Mouse (Mus musculus) embryonic fibroblast, embryonic 13.5 days (primary cell): ENCODE measurements around the gene Rplp2.

Source experiments
- CTCF ChIP-seq: IDR thresholded peaks from 2 replicates; pipeline ENCODE4 v1.5.1; 2011; ENCODE audit warnings: mild to moderate bottlenecking, control low read depth, low read length, moderate library complexity, borderline replicate concordance; ENCODE audit not compliant: insufficient read depth
- POLR2A ChIP-seq: IDR thresholded peaks from 2 replicates; pipeline ENCODE4 v1.6.1; 2011; ENCODE audit warnings: low read depth, mild to moderate bottlenecking, control low read depth, low read length, moderate library complexity

- TF ChIP-seq CTCF = no peak
- TF ChIP-seq POLR2A = no peak
Measured at GRCm38 (mm10) chr7:141478270-141478748, 31.1 kb downstream of the Rplp2 start.
